Mouse (Mus musculus) CD4-positive, CD25-positive, alpha-beta regulatory T cell, adult 9 weeks (primary cell): ENCODE data around the gene Gm21409. TPM values are rescaled to one million over a fixed set of nuclear protein-coding genes. Genes with fewer than 3 reads are reported as not detected.

Experiments used
- polyA plus RNA-seq: library from polyadenylated mRNA; unstranded; fragments of 100-300 nt; shearing (Covaris generic); gene quantifications from one replicate; pipeline ENCODE4 v1.2.1, GENCODE M21; 2017

Gm21409 gene
- not detected for polyA plus RNA-seq

DNA sequence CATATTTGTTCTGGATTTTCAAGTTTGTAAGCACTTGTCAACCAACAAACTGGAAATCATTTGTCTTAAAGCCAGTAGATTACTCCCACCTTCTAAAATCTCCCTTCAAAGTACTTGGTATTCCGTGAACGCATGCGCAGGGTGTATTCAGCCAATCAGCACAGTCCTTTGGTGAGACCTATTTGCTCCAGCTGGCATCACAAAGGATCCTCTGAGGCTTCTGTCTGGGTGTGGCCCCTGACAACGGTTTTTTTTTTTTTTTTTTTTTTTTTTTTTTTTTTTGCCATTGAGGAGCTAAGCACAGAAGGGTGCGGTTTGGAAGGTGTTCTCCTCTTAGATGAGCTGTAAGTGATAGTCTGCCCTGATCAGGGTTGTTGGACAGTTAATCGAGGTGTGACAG lies at the start of gene Gm21409:
TSS of gene Gm21409 (plus strand) at position 301 of the 400 bp plus-strand sequence.

Other genes with a start within 250 kb of the Gm21409 start
- gene Gm21394, start 181.8 kb upstream of the Gm21409 start, polyA plus RNA-seq: not detected